Mouse (Mus musculus) heart, embryonic 15.5 days (tissue): ENCODE measurements around the gene Nmrk2. TPM values are rescaled to one million over a fixed set of nuclear protein-coding genes. Genes with fewer than 3 reads are reported as not detected.
"Not testable (repeated sequence)": the region's sequence is repeated elsewhere in the genome, so short reads cannot be mapped to it uniquely, and the experiment has no call there.

ENCODE experiments used
- ATAC-seq: fragments of 200-750 bp; cut with Nextera tagmentation; replicated peaks from 2 replicates; pipeline ENCODE4 v1.8.0; 2017; ENCODE audit warnings: low read depth, moderate TSS enrichment; ENCODE audit not compliant: insufficient number of reproducible peaks, insufficient read depth, low FRiP score
- H3K27ac ChIP-seq: fragments of 300-500 bp; sonication (generic); 2 replicates; pipeline ENCODE4 v1.5.1; 2015; ENCODE audit warnings: mild to moderate bottlenecking, inconsistent platforms
- H3K27me3 ChIP-seq: fragments of 300-500 bp; sonication (generic); 2 replicates; pipeline ENCODE4 v1.6.1; 2015; ENCODE audit warnings: inconsistent platforms
- H3K36me3 ChIP-seq: fragments of 300-500 bp; sonication (generic); 2 replicates; pipeline ENCODE4 v1.6.1; 2015; ENCODE audit warnings: mild to moderate bottlenecking, inconsistent platforms
- H3K4me1 ChIP-seq: fragments of 300-500 bp; sonication (generic); replicated peaks from 2 replicates; pipeline ENCODE4 v1.6.1; 2015; ENCODE audit warnings: inconsistent platforms
- H3K4me2 ChIP-seq: fragments of 300-500 bp; sonication (generic); 2 replicates; pipeline ENCODE4 v1.6.1; 2015; ENCODE audit warnings: inconsistent platforms, mild to moderate bottlenecking, moderate library complexity
- H3K4me3 ChIP-seq: fragments of 300-500 bp; sonication (generic); 2 replicates; pipeline ENCODE4 v1.5.1; 2015; ENCODE audit warnings: mild to moderate bottlenecking, inconsistent platforms
- H3K9ac ChIP-seq: fragments of 300-500 bp; sonication (generic); 2 replicates; pipeline ENCODE4 v1.6.1; 2015; ENCODE audit warnings: mild to moderate bottlenecking, inconsistent platforms
- H3K9me3 ChIP-seq: fragments of 300-500 bp; sonication (generic); replicated peaks from 2 replicates; pipeline ENCODE4 v1.6.1; 2016; ENCODE audit warnings: inconsistent platforms
- WGBS: fragments of 180-500 bp; shearing (Covaris S2); methylation state at CpG from one replicate; pipeline ENCODE4 v1.1.7; 2015; ENCODE audit warnings: mixed read lengths; 5-methylcytosine and 5-hydroxymethylcytosine counted together
- polyA plus RNA-seq: library from polyadenylated mRNA; unstranded; fragments of >200 nt; fragmentation: Nextera tagmentation; extraction: Ambion mirVana; gene quantifications from 2 replicates; pipeline ENCODE4 v1.2.1, GENCODE M21; 2015

Nmrk2 gene
- polyA plus RNA-seq, 1 experiment from 2014 or later = 9.1 TPM

DNA sequence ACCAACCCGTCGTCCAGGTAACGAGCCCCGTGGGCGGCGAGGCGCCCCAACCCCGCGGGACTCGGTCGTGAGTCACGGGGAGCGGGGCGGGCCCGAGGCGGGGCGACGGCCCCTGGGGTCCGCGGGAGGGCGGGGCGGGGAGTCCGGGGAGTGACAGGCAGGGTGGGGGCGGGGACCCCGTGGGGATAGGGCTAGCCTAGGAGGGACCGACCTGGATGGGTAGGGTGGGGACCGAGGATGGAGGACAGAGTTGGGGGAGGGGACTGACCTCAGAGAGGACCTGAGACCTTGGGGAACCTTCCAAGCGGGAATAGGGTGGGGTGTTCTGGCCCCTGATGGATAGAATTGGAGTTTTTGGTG lies 31.4 kb upstream of the Nmrk2 start:
- Histone ChIP-seq H3K9me3 (no peaks in the 10 kb centered on the region), H3K4me3 (peak overlapping the region; percentile 69), H3K36me3 (no peaks in the 10 kb centered on the region), H3K27ac (peak overlapping the region; percentile 32; the same call in 1 of the 2 replicates), H3K4me1 (peaks cover 26% of the 10 kb centered on the region), H3K27me3 (peaks cover 49% of the 10 kb centered on the region), H3K4me2 (peak overlapping the region; percentile 69), H3K9ac (peak overlapping the region; percentile 63)
- WGBS = under 1% methylated on average over 27 of the region's 28 CpGs
- peak; percentile 58 for ATAC-seq

DNA sequence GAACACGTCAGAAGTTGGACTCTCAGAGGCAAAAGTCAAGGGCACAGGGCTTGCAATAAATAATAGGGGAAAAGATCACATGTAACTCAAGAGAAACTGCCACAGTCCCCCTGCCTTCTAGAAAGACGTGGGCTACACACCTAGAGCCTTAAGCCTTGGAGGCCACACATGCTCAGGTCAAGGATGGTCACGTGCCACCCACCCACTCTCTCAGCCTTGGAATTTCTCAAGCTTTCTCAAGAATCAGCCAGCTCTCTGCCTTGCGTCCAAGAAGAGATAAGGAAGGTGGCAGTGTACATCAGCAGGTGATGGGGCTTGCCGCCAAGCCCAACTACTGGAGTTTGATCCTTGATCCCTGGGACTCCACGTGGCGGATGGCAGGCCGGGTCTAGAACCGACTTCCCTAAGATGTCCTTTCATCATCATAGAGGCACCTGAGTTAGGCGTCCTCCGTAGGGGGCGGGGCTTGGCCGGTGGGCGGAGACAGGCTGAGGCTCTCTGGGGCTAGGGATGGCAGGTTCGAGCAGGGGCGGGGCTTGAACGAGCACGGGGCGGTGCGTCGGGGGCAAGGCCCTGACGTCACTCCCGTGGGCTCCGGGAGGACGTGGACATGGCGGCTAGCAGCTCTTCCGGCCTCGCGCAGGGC lies 30.9 kb upstream of the Nmrk2 start, which contains the start of gene Zfr2:
TSS of gene Zfr2 (plus strand) at position 576 of the 646 bp plus-strand sequence.
- 7% methylated on average over 29 of the region's 29 CpGs for WGBS
- Histone ChIP-seq H3K4me2 (peak within 1 kb of the TSS; percentile 69), H3K9ac (peak within 1 kb of the TSS; percentile 63), H3K27me3 (peaks cover 47% of the 10 kb centered on the region), H3K36me3 (no peaks in the 10 kb centered on the region), H3K27ac (peak within 1 kb of the TSS; percentile 32; the same call in 1 of the 2 replicates), H3K9me3 (no peaks in the 10 kb centered on the region), H3K4me1 (peaks cover 26% of the 10 kb centered on the region), H3K4me3 (peak within 1 kb of the TSS; percentile 69)
- ATAC-seq = peak; percentile 85

DNA sequence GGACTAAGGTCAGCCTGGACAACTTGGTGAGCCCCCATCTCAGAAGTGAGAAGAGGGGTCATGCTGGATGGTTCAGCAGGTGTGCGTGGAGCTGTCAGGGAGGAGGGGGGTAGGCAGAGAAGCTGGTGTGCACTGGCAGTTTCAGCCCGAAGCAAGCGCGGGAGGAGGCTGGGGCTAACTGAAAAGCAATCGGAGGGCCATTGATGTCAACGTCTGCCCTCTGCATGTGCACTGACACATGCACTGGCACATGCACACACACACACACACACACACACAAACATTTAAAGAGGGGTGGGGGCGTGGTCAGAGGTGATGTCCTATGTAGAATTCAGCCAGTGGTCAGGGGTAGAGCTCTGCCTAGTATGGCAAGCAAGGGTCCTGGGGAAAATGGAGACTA lies 29.6 kb upstream of the Nmrk2 start:
- Histone ChIP-seq H3K9me3 (no peaks in the 10 kb centered on the region), H3K4me1 (peaks cover 26% of the 10 kb centered on the region), H3K27me3 (peaks cover 43% of the 10 kb centered on the region), H3K9ac (no peak overlapping the region), H3K4me3 (no peak overlapping the region), H3K27ac (no peak overlapping the region), H3K4me2 (no peak overlapping the region), H3K36me3 (no peaks in the 10 kb centered on the region)
- WGBS = 44% methylated on average over 7 of the region's 7 CpGs
- ATAC-seq = no peak

DNA sequence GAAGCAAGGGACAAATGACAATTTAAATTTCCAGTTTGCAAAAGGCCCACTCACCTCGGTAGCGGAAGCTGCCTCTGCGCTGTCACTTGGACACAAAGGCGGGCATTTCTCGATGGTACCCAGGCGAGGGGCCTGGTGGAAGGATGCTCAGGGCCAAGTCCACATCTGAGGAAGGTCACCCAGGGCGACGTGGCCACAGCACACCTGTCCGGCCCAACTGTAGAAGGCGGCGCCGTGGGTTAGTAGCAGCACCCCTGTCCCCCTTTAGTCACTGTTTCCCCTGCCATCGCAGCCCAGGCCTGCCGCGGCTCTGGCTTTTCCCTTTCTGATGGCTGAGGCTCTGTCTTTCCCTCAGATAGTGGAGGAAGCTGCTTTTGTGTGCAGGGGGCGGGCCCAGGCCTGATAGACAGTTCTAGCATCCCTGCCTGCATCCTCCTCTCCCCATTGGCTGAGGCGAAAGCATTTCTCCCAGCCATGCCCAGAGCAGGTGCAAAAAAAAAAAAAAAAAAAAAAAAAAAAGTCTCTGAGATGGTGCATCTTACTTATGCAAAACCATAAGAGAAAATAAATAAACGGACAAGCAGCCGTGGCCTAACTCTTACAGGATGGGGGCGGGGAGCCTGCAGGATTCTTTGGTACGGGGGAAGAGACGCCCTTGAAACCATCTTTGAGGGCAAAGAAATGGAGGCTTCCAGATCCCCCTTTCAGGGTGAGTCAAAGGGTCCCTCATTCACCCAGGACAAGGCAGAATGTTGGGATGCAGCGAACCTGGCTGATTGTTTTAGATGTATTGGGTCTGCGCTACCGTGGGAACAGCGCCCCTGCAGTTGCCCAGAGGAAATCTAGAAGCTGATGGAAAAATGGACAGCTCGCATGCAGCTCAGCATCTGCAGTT lies 28.8 kb upstream of the Nmrk2 start, which contains the start of gene Atcay:
TSS of gene Atcay (minus strand) at position 396 of the 895 bp plus-strand sequence.
- H3K27ac ChIP-seq = no peak within 1 kb of the TSS
- no peaks in the 10 kb centered on the region for H3K36me3 ChIP-seq
- ATAC-seq = no peak
- H3K27me3 ChIP-seq = peaks cover 43% of the 10 kb centered on the region
- 10% methylated on average over 27 of the region's 27 CpGs for WGBS
- peaks cover 26% of the 10 kb centered on the region for H3K4me1 ChIP-seq
- no peaks in the 10 kb centered on the region for H3K9me3 ChIP-seq
- peak within 1 kb of the TSS; percentile 54 for H3K4me2 ChIP-seq
- peak within 1 kb of the TSS; percentile 27 for H3K9ac ChIP-seq
- H3K4me3 ChIP-seq = peak within 1 kb of the TSS; percentile 18

DNA sequence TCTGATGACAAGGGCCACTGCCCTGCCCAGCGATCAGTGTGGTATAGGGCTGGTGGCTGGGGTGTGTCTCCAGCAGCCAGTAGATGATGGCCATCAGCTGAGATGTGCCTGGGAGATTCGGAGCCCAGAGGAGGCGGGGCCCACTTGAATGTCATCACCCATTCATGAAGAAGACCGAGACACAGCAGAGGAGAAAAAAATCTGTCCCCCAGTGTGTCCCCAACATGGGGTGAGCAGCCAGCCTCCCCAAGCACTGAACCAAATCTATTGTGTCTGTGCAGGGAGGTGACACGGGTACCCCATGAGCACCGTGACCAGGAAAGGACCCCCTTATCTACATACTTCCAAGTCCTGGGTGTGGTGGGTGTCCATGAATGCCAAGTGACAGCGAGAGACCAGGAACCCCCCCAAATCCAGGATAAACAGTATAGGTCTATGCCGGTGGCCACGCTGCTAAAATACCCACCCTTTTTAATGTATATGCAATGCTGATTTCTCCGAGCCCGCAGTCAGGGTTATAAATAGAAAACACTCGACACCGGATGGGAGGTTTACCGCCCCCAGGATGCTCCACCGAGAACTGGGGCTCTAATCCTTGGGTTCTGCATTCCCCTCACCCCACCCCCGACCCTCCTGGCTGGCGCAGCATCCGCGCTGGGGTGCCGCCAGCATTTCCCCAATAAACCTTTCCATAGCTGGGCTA lies 28.0 kb upstream of the Nmrk2 start:
- Histone ChIP-seq H3K36me3 (no peaks in the 10 kb centered on the region), H3K27me3 (peaks cover 43% of the 10 kb centered on the region), H3K4me1 (peaks cover 26% of the 10 kb centered on the region), H3K27ac (no peak overlapping the region), H3K9me3 (no peaks in the 10 kb centered on the region), H3K4me2 (peak overlapping the region; percentile 54), H3K9ac (peak overlapping the region; percentile 27), H3K4me3 (peak overlapping the region; percentile 18)
- 11% methylated on average over 20 of the region's 20 CpGs for WGBS
- no peak for ATAC-seq

DNA sequence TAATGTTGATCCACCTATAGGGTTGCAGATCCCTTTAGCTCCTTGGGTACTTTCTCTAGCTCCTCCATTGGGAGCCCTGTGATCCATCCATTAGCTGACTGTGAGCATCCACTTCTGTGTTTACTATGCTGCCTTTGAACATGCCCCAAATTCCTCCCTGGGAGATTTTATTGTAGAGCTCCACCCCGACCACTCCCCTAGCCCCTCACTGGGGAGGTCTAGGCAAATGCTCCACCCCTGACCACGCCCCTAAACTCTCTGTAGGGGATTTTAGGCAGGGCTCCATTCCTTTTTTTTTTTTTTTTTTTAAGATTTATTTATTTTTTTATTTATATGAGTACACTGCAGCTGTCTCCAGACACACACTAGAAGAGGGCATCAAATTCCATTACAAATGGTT lies 21.9 kb upstream of the Nmrk2 start:
- WGBS = 54% methylated on average over 2 of the region's 2 CpGs
- peaks cover 12% of the 10 kb centered on the region for H3K27me3 ChIP-seq
- H3K9me3 ChIP-seq, ATAC-seq, H3K9ac ChIP-seq, H3K27ac ChIP-seq, H3K4me1 ChIP-seq, H3K36me3 ChIP-seq, H3K4me2 ChIP-seq, H3K4me3 ChIP-seq: not testable (repeated sequence)

DNA sequence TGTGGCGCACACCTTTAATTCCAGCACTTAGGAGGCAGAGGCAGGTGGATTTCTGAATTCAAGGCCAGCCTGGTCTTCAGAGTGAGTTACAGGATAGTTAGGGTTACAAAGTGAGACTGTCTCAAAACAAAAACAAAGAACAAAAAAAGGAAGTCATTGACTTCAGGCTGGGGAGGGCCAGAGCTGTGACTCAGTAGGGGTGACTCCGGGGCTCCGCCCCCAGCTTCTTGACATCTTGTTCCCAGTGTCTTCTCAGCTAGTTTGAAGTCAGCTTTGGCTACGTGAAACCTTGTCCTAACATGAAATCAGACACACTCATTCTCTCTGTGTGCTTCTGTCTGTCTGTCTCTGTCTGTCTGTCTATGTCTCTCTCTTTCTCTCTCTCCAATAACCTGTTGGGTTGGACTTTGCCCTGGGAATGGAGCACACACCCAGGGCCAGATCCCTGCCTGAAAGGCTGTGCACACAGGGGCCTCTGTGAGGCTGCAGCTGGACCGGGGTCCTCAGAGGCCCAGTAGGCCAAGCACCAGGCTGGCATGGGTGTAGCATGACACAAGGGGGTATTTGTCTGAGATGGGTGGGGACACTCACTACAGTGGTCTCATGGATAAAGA lies 19.7 kb upstream of the Nmrk2 start:
- Histone ChIP-seq H3K4me3 (no peak overlapping the region), H3K4me2 (no peak overlapping the region), H3K36me3 (no peaks in the 10 kb centered on the region), H3K4me1 (0 out of 2 replicates have a peak, but pooled peaks cover 2% of the 10 kb centered on the region), H3K9ac (no peak overlapping the region), H3K9me3 (no peaks in the 10 kb centered on the region), H3K27me3 (peaks cover 10% of the 10 kb centered on the region; the same call in 1 of the 2 replicates), H3K27ac (no peak overlapping the region)
- ATAC-seq = no peak
- whole genome bisulfite sequencing = 80% methylated on average over 5 of the region's 5 CpGs

DNA sequence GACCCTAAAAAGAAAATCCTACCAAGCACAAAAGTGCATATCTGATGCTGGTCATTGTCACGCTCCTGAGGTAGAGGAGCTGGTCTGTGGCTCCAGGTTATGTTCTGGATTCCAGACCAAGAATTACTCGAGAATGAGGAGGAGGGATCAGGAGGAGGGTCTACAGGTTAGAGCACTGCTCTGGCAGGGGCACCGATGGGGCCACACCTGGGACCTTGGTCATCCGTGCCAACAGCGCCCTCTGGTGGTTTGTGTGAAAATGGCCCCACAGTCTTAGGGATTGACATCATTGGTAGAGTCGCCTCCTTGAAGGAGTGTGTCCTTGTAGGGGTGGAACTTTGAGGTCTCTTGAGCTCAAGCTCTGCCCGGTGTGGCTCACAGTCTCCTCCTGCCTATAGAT lies 16.1 kb upstream of the Nmrk2 start:
- peak; percentile 60; the same call in 1 of the 2 replicates for ATAC-seq
- Histone ChIP-seq H3K27ac (no peak overlapping the region), H3K9ac (no peak overlapping the region), H3K27me3 (peaks cover 10% of the 10 kb centered on the region; the same call in 1 of the 2 replicates), H3K4me3 (no peak overlapping the region), H3K36me3 (no peaks in the 10 kb centered on the region), H3K4me1 (0 out of 2 replicates have a peak, but pooled peaks cover 2% of the 10 kb centered on the region), H3K9me3 (no peaks in the 10 kb centered on the region), H3K4me2 (no peak overlapping the region)
- WGBS = 29% methylated on average over 7 of the region's 7 CpGs

DNA sequence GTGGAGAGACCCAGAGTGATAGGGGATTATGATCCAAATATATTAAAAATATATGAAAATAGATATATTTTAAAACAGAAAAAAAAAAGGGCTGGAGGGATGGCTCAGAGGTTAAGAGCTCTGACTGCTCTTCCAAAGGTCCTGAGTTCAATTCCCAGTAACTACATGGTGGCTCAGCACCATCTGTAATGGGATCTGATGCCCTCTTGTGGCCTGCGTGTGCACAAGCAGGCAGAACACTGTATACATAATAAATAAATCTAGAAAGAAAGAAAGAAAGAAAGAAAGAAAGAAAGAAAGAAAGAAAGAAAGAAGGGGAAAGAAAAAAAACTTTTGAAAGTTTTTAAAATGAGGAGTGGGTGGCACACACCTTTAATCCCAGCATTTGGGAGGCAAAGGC lies 15.4 kb upstream of the Nmrk2 start:
- not testable (repeated sequence) for H3K9ac ChIP-seq, H3K27ac ChIP-seq, H3K36me3 ChIP-seq, ATAC-seq, H3K4me1 ChIP-seq, H3K4me2 ChIP-seq, H3K4me3 ChIP-seq, H3K27me3 ChIP-seq, H3K9me3 ChIP-seq
- WGBS = 32% methylated on average over 1 of the region's 1 CpGs

DNA sequence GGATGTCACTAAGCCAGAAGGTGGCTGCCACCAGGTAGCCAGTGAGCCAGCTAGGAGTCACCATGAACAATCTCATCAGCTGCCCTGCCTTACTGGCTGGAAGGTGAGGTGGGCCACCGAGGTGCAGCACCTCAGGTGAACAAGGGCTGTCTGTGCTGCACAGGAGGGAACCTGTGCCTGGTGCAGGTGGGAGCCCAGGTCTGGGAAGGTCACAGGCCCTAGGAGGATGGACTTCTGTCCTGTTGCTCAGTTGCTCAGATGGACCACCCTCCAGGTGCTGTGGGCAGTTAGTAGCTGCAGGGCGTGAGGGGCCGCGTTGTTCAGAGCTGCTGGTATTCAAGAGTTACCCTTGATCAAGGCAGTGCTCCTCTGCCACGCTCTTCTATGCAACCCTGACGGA lies 15.0 kb upstream of the Nmrk2 start:
- Histone ChIP-seq H3K36me3 (no peaks in the 10 kb centered on the region), H3K4me1 (0 out of 2 replicates have a peak, but pooled peaks cover 2% of the 10 kb centered on the region), H3K9me3 (no peaks in the 10 kb centered on the region), H3K27me3 (peaks cover 10% of the 10 kb centered on the region; the same call in 1 of the 2 replicates), H3K4me2 (no peak overlapping the region), H3K27ac (no peak overlapping the region), H3K4me3 (no peak overlapping the region), H3K9ac (no peak overlapping the region)
- 83% methylated on average over 6 of the region's 6 CpGs for WGBS
- no peak for ATAC-seq
